Mouse (Mus musculus) forebrain, embryonic 15.5 days (tissue): ENCODE data around the gene Mif. TPM values are rescaled to one million over a fixed set of nuclear protein-coding genes. Genes with fewer than 3 reads are reported as not detected.
"Not testable (repeated sequence)": the region's sequence is repeated elsewhere in the genome, so short reads cannot be mapped to it uniquely, and the experiment has no call there.

Source experiments
- ATAC-seq: fragments of 200-750 bp; cut with Nextera tagmentation; replicated peaks from 2 replicates; pipeline ENCODE4 v1.8.0; 2017; ENCODE audit warnings: mild to moderate bottlenecking, moderate TSS enrichment, moderate library complexity
- H3K27ac ChIP-seq: fragments of 300-500 bp; sonication (generic); replicated peaks from 2 replicates; pipeline ENCODE4 v1.5.1; 2015; ENCODE audit warnings: mild to moderate bottlenecking, inconsistent platforms
- H3K27me3 ChIP-seq: fragments of 300-500 bp; sonication (generic); 2 replicates; pipeline ENCODE4 v1.6.1; 2015; ENCODE audit warnings: inconsistent platforms
- H3K36me3 ChIP-seq: fragments of 300-500 bp; sonication (generic); 2 replicates; pipeline ENCODE4 v1.6.1; 2015; ENCODE audit warnings: mild to moderate bottlenecking, inconsistent platforms
- H3K4me1 ChIP-seq: fragments of 300-500 bp; sonication (generic); 2 replicates; pipeline ENCODE4 v1.6.1; 2015; ENCODE audit warnings: inconsistent platforms
- H3K4me2 ChIP-seq: fragments of 300-500 bp; sonication (generic); replicated peaks from 2 replicates; pipeline ENCODE4 v1.6.1; 2015; ENCODE audit warnings: mild to moderate bottlenecking, inconsistent platforms
- H3K4me3 ChIP-seq: fragments of 300-500 bp; sonication (generic); 2 replicates; pipeline ENCODE4 v1.5.1; 2015; ENCODE audit warnings: mild to moderate bottlenecking, inconsistent platforms
- H3K9ac ChIP-seq: fragments of 300-500 bp; sonication (generic); replicated peaks from 2 replicates; pipeline ENCODE4 v1.6.1; 2015; ENCODE audit warnings: mild to moderate bottlenecking, inconsistent platforms
- H3K9me3 ChIP-seq: fragments of 300-500 bp; sonication (generic); 2 replicates; pipeline ENCODE4 v1.6.1; 2016; ENCODE audit warnings: inconsistent platforms
- WGBS: fragments of 180-500 bp; shearing (Covaris S2); methylation state at CpG from one replicate; pipeline ENCODE4 v1.1.7; 2015; ENCODE audit warnings: mixed read lengths; 5-methylcytosine and 5-hydroxymethylcytosine counted together
- polyA plus RNA-seq: library from polyadenylated mRNA; unstranded; fragments of >200 nt; fragmentation: Nextera tagmentation; extraction: Ambion mirVana; gene quantifications from 2 replicates; pipeline ENCODE4 v1.2.1, GENCODE M21; 2015

Gene Mif
- polyA plus RNA-seq, 1 experiment from 2014 or later: 1,708 TPM

DNA sequence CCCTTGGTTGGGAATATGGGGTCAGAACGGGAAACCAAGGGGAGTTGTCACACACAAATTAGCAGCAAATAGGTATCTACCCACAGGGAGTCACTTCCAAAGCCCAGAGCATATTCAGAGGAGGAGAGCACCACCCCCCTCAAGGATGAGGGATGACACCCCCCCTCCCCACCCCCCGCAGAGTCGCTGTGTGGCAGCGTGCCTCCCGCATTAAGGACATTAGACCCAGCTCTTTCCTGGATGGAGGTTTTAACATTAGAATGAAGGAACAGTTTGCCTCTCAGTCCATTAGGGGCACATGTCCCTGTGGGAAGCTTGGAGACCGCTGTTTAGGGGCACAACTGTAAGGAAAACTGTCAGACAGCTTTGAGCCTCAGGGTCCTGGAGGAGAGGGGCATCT, 9.0 kb downstream of the Mif start:
- no peak overlapping the region for H3K27ac ChIP-seq
- 6% methylated on average over 6 of the region's 6 CpGs for WGBS
- no peaks in the 10 kb centered on the region; the same call in 1 of the 2 replicates for H3K4me1 ChIP-seq
- no peaks in the 10 kb centered on the region for H3K9me3 ChIP-seq
- H3K27me3 ChIP-seq: no peaks in the 10 kb centered on the region
- H3K9ac ChIP-seq: no peak overlapping the region
- no peaks in the 10 kb centered on the region for H3K36me3 ChIP-seq
- ATAC-seq: no peak
- H3K4me3 ChIP-seq: no peak overlapping the region
- H3K4me2 ChIP-seq: no peak overlapping the region

DNA sequence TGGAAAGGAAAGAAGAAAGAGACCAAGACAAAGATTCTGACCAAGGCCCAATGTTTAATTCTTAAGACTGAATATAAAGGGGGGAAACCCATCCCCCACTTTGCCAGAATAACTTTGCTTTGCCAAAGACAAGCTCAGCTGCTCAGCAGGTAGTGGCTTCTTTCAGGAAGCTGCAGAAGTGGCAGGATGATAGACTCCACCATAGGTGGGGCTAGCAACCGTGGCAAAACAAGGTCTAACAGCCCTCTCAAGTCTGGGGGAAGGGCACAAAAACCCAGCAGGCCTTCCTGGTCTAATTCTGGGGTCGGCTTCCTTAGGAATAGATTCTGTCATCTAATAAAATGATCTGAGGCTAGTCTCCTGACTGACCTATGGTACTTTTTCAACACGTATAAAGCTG, 11.7 kb downstream of the Mif start:
- WGBS: 33% methylated on average over 3 of the region's 3 CpGs
- H3K27ac ChIP-seq: no peak overlapping the region
- H3K4me3 ChIP-seq: no peak overlapping the region
- H3K9ac ChIP-seq: no peak overlapping the region
- no peak for ATAC-seq
- H3K36me3 ChIP-seq: no peaks in the 10 kb centered on the region
- no peaks in the 10 kb centered on the region for H3K27me3 ChIP-seq
- H3K4me2 ChIP-seq: no peak overlapping the region
- H3K4me1 ChIP-seq: no peaks in the 10 kb centered on the region; the same call in 1 of the 2 replicates
- no peaks in the 10 kb centered on the region for H3K9me3 ChIP-seq

DNA sequence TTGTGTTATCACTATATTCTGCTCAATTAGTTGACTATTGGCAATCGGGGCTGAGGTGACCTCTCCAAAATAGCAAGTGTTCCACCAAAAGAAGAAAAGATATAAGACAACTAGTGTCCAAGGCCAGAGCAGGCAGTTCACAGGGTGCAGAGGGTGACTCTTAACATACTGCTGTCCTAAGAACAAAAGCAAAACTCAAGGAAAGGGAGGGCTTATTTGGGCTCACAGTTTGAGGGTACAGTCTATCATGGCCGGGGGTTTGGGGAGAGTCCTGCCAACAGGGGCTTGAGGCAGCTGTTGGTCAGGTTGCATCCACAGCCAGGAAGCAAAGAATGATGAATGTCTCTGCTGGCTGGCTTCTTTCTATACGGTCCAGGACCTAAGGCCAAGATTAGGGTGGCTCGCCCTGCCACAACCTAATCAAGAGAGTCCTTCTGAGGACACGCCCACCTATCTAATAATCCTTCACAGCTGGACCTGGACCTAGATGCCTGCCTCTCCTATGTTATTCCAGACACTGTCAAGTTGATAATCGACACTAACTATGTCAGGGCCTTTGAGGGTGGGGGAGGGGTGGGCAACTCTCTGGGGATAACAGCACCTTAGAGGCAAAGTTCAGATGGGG, 14.6 kb downstream of the Mif start:
- Histone ChIP-seq H3K4me3 (no peak overlapping the region), H3K4me1 (no peaks in the 10 kb centered on the region; the same call in 1 of the 2 replicates), H3K9me3 (no peaks in the 10 kb centered on the region), H3K9ac (no peak overlapping the region), H3K36me3 (no peaks in the 10 kb centered on the region), H3K27ac (no peak overlapping the region), H3K27me3 (no peaks in the 10 kb centered on the region), H3K4me2 (no peak overlapping the region)
- ATAC-seq: no peak
- WGBS: 87% methylated on average over 6 of the region's 6 CpGs

DNA sequence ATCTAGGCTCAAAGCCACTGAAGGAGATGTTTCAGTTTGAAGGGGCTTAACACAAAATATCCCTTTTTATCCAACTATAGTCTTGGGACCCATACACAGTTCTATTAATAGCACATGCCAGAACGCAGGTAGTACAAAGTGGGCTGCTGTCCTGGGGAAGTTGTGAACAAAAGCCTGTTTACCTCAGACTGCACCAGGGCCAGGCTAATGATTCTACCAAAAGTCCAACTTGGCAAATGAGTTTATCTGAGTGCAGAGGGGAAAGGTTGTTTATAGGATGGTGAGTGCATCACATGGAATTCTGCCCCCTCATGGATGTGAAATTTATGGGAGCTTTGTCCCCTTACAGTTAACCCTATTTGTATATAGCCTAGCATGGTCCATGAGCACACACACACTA, 15.2 kb downstream of the Mif start:
- Histone ChIP-seq H3K36me3 (no peaks in the 10 kb centered on the region), H3K4me3 (no peak overlapping the region), H3K9ac (no peak overlapping the region), H3K27ac (no peak overlapping the region), H3K27me3 (no peaks in the 10 kb centered on the region), H3K9me3 (no peaks in the 10 kb centered on the region), H3K4me2 (no peak overlapping the region), H3K4me1 (no peaks in the 10 kb centered on the region; the same call in 1 of the 2 replicates)
- 40% methylated on average over 1 of the region's 1 CpGs for WGBS
- ATAC-seq: no peak

DNA sequence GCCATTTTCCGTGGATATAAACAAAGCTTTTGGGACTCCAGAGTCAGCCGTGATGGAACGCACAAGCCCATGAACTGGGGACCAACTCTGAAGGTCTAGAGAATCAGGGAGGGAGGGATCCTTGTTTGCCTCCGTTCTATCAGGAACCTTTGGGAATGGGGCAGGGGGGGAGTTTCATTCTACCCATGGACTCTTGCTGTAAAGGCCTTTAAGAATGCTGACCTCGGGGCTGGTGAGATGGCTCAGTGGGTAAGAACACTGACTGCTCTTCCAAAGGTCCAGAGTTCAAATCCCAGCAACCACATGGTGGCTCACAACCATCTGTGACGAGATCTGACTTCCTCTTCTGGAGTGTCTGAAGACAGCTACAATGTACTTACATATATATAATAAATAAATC, 16.1 kb downstream of the Mif start:
- H3K4me3 ChIP-seq, H3K27ac ChIP-seq, H3K9me3 ChIP-seq, ATAC-seq, H3K9ac ChIP-seq, H3K4me1 ChIP-seq, H3K36me3 ChIP-seq, H3K4me2 ChIP-seq, H3K27me3 ChIP-seq: not testable (repeated sequence)
- WGBS: 79% methylated on average over 6 of the region's 6 CpGs

DNA sequence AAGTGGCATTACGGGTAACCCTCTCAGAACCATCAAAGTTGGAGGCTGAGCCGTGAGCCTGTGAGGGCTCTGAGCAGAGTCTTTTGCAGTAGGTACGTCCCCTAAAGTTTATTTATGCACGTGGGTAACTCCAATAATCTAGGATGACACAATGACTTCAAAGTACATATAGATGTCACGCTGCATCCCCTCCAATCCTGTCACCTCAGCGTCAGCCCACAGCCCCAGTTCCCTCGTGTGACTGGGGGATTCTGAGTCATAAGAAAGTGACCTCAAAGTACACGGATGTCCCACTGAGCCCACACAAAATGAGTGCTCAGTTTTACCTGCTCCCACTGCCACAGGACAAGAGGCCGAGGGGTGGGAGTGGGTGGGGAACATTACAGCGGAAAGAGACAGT, 20.9 kb downstream of the Mif start:
- peaks cover 7% of the 10 kb centered on the region for H3K27me3 ChIP-seq
- H3K9ac ChIP-seq: no peak overlapping the region
- no peaks in the 10 kb centered on the region for H3K9me3 ChIP-seq
- no peak for ATAC-seq
- peaks cover 30% of the 10 kb centered on the region for H3K4me1 ChIP-seq
- no peak overlapping the region for H3K4me3 ChIP-seq
- H3K4me2 ChIP-seq: no peak overlapping the region
- H3K36me3 ChIP-seq: no peaks in the 10 kb centered on the region
- no peak overlapping the region for H3K27ac ChIP-seq
- WGBS: 87% methylated on average over 10 of the region's 10 CpGs

DNA sequence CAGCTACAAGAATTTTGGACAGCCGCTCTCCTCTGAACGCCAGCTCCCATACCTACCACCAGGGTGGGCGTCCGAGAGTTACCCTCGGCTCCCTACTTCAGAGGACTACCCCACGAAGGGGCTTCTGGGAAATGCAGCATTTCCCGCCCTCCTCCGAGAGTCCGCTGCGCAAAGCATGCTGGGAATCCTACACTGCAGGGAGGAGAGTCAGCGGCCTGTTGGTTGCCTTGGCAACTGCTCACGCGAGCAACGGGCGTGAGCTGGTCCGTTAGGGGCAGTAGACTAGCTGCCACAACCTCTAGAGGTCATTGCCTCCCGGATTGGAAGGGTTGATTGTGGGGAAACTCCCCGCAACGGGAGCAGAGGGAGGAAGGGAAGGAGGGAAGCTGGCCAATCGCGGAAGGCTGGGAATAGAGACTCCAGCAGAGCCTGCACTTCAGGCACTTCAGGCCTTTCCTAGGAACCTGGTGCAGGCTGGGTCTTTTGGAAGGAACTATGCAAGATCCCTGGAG, 22.7 kb downstream of the Mif start, which contains the start of gene Gstt2:
Gene Gstt2 (minus strand): TSS at position 177 of the 512 bp plus-strand sequence.
- peaks cover 20% of the 10 kb centered on the region for H3K27me3 ChIP-seq
- under 1% methylated on average over 21 of the region's 21 CpGs for WGBS
- no peaks in the 10 kb centered on the region for H3K9me3 ChIP-seq
- H3K36me3 ChIP-seq: no peaks in the 10 kb centered on the region
- H3K27ac ChIP-seq: peak within 1 kb of the TSS; percentile 76
- peak; percentile 84 for ATAC-seq
- H3K4me3 ChIP-seq: peak within 1 kb of the TSS; percentile 50
- H3K4me2 ChIP-seq: peak within 1 kb of the TSS; percentile 65
- peak within 1 kb of the TSS; percentile 59 for H3K9ac ChIP-seq
- peaks cover 37% of the 10 kb centered on the region for H3K4me1 ChIP-seq

DNA sequence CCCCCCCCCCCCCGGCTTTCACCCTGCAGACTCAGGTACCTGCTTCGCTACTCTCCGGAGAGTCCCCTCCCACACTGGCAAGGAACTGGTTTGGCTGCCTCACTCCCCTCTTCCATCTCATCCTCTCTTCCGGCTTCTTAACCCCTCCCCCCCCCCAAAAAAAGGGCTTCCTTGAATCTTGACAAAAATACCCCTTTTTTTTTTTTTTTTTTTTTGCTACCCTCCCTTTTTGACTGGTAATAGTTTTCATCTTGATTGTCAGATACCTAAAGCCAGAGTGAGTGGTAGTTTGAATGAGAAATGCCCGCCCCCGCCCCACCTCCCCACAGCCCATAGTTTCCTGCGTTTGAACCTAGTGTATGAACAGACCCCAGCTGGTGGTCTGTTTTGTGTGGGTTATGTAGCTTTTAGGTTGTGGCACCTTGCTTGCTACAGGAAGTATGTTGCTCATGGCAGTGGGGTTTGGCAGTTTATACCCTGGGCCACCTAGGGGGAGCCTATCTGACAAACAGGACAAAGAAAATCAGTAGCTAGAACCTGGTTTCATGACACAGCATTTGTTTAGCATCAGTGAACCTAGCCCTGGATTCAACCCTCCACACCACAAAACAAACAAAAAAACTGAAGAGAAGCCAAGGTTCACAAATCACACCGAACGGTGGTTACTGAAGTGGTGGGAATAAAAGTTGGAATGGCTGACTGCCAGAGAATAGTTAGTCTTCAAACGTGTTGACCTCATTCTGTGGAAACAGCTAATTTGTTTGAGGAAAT, 24.1 kb downstream of the Mif start:
- peaks cover 20% of the 10 kb centered on the region for H3K27me3 ChIP-seq
- H3K36me3 ChIP-seq: no peaks in the 10 kb centered on the region
- H3K9me3 ChIP-seq: no peaks in the 10 kb centered on the region
- no peak overlapping the region for H3K9ac ChIP-seq
- H3K4me1 ChIP-seq: peaks cover 37% of the 10 kb centered on the region
- peak overlapping the region; percentile 59 for H3K4me2 ChIP-seq
- 22% methylated on average over 9 of the region's 10 CpGs for WGBS
- H3K27ac ChIP-seq: no peak overlapping the region
- ATAC-seq: no peak
- peak overlapping the region; percentile 25 for H3K4me3 ChIP-seq

DNA sequence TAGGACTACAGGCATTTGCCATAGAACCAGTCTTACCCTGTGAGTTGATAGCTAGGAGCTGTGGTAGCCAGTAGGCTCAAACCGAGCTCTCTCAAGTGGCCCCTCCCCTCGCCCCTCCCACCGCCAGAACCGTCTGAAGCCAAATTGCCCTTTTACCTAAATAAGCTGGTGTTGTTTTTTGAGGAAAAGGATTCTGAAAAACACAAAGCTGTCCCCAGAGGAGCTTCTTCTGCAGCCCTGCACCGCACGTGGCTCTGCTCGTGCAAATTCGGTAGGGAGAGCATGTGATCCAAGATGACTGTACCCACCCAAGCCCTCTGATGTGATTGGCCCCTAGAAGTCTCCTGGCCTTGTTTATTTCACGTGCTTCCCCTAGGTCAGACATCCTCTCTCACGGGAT, 24.7 kb downstream of the Mif start:
- 4% methylated on average over 10 of the region's 10 CpGs for WGBS
- peak overlapping the region; percentile 25 for H3K4me3 ChIP-seq
- H3K9me3 ChIP-seq: no peaks in the 10 kb centered on the region
- peaks cover 37% of the 10 kb centered on the region for H3K4me1 ChIP-seq
- ATAC-seq: no peak; the same call in 1 of the 2 replicates
- H3K27me3 ChIP-seq: peaks cover 20% of the 10 kb centered on the region
- peak overlapping the region; percentile 59 for H3K4me2 ChIP-seq
- no peaks in the 10 kb centered on the region for H3K36me3 ChIP-seq
- peak overlapping the region; percentile 10; the same call in 1 of the 2 replicates for H3K9ac ChIP-seq
- H3K27ac ChIP-seq: no peak overlapping the region

DNA sequence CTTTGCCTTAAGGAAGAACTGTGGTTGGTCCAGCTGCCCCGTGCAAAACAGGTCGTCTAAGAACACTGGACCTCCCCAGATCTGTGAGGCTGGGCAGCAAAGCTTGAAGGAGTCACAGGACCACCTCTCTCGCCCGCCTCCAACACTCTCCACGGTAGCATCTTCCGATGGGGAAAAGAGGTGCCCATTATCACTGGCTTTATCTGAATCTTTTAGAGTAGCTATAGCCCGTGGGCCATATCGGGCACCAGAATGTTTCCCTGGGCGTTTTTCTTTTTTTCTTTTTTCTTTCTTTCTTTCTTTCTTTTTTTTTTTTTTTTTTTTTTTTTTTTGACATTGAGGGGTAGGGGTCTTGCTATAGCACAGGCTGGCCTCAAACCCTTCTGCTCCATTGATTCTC, 25.3 kb downstream of the Mif start:
- Histone ChIP-seq H3K9ac (peak overlapping the region; percentile 31), H3K36me3 (no peaks in the 10 kb centered on the region), H3K4me2 (peak overlapping the region; percentile 59), H3K4me1 (peaks cover 37% of the 10 kb centered on the region), H3K9me3 (no peaks in the 10 kb centered on the region), H3K4me3 (peak overlapping the region; percentile 37), H3K27ac (no peak overlapping the region), H3K27me3 (peaks cover 20% of the 10 kb centered on the region)
- 22% methylated on average over 9 of the region's 9 CpGs for WGBS
- no peak for ATAC-seq

DNA sequence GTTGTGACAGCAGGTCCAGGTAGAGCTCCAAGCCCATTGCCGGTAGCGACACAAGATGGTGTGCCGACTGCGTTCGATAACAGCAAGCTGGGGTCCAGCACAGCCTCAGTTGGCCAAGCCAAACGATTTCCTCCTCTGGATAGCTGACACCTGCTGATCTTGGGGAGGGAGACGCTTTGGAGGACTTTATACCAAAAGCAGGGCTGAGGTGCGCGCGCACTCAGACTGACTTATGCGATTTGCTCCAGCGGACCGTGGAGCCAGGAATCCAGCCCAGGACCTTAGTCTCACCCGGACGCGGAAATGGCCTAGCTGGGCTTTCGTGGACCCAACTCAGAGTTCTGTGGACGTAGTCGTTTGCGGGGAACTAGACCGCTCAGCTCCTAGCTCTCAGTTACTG, 25.8 kb downstream of the Mif start:
- H3K4me1 ChIP-seq: peaks cover 37% of the 10 kb centered on the region
- H3K36me3 ChIP-seq: no peaks in the 10 kb centered on the region
- ATAC-seq: no peak
- peak overlapping the region; percentile 37 for H3K4me3 ChIP-seq
- H3K27me3 ChIP-seq: peaks cover 20% of the 10 kb centered on the region
- H3K9me3 ChIP-seq: no peaks in the 10 kb centered on the region
- WGBS: 2% methylated on average over 21 of the region's 21 CpGs
- H3K9ac ChIP-seq: peak overlapping the region; percentile 31
- peak overlapping the region; percentile 59 for H3K4me2 ChIP-seq
- no peak overlapping the region for H3K27ac ChIP-seq

DNA sequence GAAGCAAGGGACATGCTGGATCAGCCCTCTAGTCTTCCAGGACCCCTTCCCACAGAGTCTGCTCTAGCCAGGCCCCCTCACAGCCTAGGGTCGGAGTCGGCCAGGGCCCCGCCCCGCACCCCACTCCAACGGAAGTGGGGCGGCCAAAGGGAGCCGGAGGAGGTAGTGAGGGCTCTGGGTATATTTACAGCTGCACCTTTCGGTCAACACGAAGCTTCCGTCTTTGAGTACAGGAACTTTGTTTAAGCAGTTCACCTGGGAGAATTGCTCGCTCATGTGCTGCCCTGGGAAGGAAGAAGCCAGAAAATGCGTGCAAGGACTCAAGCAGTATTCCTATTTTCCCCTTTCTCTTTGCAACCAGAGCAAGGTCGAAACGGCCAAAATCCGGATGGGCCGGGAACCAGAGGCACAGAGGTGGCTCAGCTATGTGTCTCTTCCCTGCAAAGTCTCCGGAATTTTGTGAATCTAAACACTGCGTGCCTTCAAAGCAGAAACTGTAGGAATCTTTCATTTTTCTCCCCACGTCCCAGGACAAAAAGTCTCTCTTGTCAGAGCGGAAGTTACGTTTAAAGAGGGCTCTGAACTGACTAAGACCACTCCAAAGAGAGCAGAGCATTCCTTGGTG, 26.5 kb downstream of the Mif start:
- peaks cover 20% of the 10 kb centered on the region for H3K27me3 ChIP-seq
- no peaks in the 10 kb centered on the region for H3K9me3 ChIP-seq
- no peak overlapping the region; the same call in 1 of the 2 replicates for H3K9ac ChIP-seq
- H3K4me1 ChIP-seq: peaks cover 39% of the 10 kb centered on the region
- H3K36me3 ChIP-seq: no peaks in the 10 kb centered on the region
- H3K4me2 ChIP-seq: peak overlapping the region; percentile 59
- ATAC-seq: no peak
- WGBS: 20% methylated on average over 21 of the region's 21 CpGs
- no peak overlapping the region for H3K27ac ChIP-seq
- peak overlapping the region; percentile 37 for H3K4me3 ChIP-seq
